Mouse (Mus musculus): ENCODE measurements around the gene Psg19. TPM values are rescaled to one million over a fixed set of nuclear protein-coding genes. Genes with fewer than 3 reads are reported as not detected.
"Not testable (repeated sequence)": the region's sequence is repeated elsewhere in the genome, so short reads cannot be mapped to it uniquely, and the experiment has no call there.

Gene Psg19
- total RNA-seq, 2 experiments from 2014 or later = not detected

- intact Hi-C loops (cut with DNase I) = loop anchor here (10.0 kb wide), 1 partner anchor 127 kb away; the partner anchor contains the start of gene Pglyrp1
- not testable (repeated sequence) for DNase-seq
Measured at GRCm38 (mm10) chr7:18747420-18747819, 50.9 kb downstream of the Psg19 start.

GRCm38 (mm10) chr7:18746189-18746860 lies 52.0 kb downstream of the Psg19 start:
- intact Hi-C loops (cut with DNase I) = loop anchor here (10.0 kb wide), 1 partner anchor 128 kb away; the partner anchor contains the start of gene Pglyrp1
- no peak for DNase-seq

Other genes with a start within 250 kb of the Psg19 start
- not detected for gene Psg27, start 231.2 kb downstream of the Psg19 start, total RNA-seq (2021)
- not detected for gene Psg23, start 182.0 kb downstream of the Psg19 start, total RNA-seq (2021)
- not detected for gene Psg21, start 141.8 kb downstream of the Psg19 start, total RNA-seq (2021)
- not detected for gene Psg20, start 112.3 kb downstream of the Psg19 start, total RNA-seq (2021)
- not detected for gene Psg22, start 80.4 kb downstream of the Psg19 start, total RNA-seq (2021)
- gene Psg17, start 23.1 kb upstream of the Psg19 start, total RNA-seq (2021) = not detected
- 1 to 10 TPM in 1 of 2 experiments, under 1 TPM in 1; 0.90 to 1.5 TPM for gene Mill2, start 41.4 kb upstream of the Psg19 start, total RNA-seq (2021)
- 10 to 100 TPM; 16.1 to 16.8 TPM for gene Pglyrp1, start 72.8 kb upstream of the Psg19 start, total RNA-seq (2021)
- gene Ccdc61, start 111.9 kb upstream of the Psg19 start, total RNA-seq (2021) = 10 to 100 TPM; 16.0 to 23.3 TPM
- 100 to 1,000 TPM; 152 to 154 TPM for gene Nova2, start 127.4 kb upstream of the Psg19 start, total RNA-seq (2021)
- 1 to 10 TPM; 1.4 to 1.7 TPM for gene Nanos2, start 188.9 kb upstream of the Psg19 start, total RNA-seq (2021)
- gene Mypop, start 192.7 kb upstream of the Psg19 start, total RNA-seq (2021) = 10 to 100 TPM; 18.8 to 20.2 TPM
- gene Irf2bp1, start 205.5 kb upstream of the Psg19 start, total RNA-seq (2021) = 10 to 100 TPM; 56.9 to 60.8 TPM
- not detected for gene Foxa3, start 225.0 kb upstream of the Psg19 start, total RNA-seq (2021)
- gene Sympk, start 225.9 kb upstream of the Psg19 start, total RNA-seq (2021) = 10 to 100 TPM; 87.1 to 96.8 TPM